Mouse (Mus musculus): ENCODE results near the gene Klre1. TPM values are rescaled to one million over a fixed set of nuclear protein-coding genes. Genes with fewer than 3 reads are reported as not detected.

Gene Klre1
- polyA plus RNA-seq, 1 experiment from 2014 or later: not detected

- no peak for DNase-seq (ENCODE audit: low spot score)
- ATAC-seq (replicated peaks; ENCODE audit: low FRiP score, low read depth): no peak
- no peak for TF ChIP-seq CTCF (IDR thresholded peaks at IDR 0.05; ENCODE audit: low read depth)
- Histone ChIP-seq H3K4me1 (replicated peaks; ENCODE audit: insufficient read depth, low read length) (no peaks in the 10 kb centered on the region), H3K9ac (ENCODE audit: low read depth, low read length) (no peak overlapping the region), H3K4me3 (replicated peaks; ENCODE audit: low read depth, low read length) (no peak overlapping the region), H3K36me3 (ENCODE audit: insufficient read depth, low read length) (peaks cover 5% of the 10 kb centered on the region; the same call in 1 of the 2 replicates), H3K27me3 (ENCODE audit: insufficient read depth, low read length) (no peaks in the 10 kb centered on the region), H3K27ac (no peak overlapping the region), H3K4me2 (ENCODE audit: low read length) (no peak overlapping the region), H3K9me3 (replicated peaks; ENCODE audit: low read length) (no peaks in the 10 kb centered on the region)
- 92% methylated on average over 2 of the region's 2 CpGs for WGBS
Observed at GRCm38 (mm10) chr6:129547277-129547676, 30.4 kb upstream of the Klre1 start.

GRCm38 (mm10) chr6:129548009-129548408, 29.7 kb upstream of the Klre1 start:
- no peaks in the 10 kb centered on the region for H3K4me1 ChIP-seq (replicated peaks; ENCODE audit: insufficient read depth, low read length)
- H3K4me2 ChIP-seq (ENCODE audit: low read length): no peak overlapping the region
- no peaks in the 10 kb centered on the region for H3K9me3 ChIP-seq (replicated peaks; ENCODE audit: low read length)
- H3K36me3 ChIP-seq (ENCODE audit: insufficient read depth, low read length): no peaks in the 10 kb centered on the region
- H3K27ac ChIP-seq: no peak overlapping the region
- 52% methylated on average over 3 of the region's 3 CpGs for WGBS
- no peak for ATAC-seq (replicated peaks; ENCODE audit: low FRiP score, low read depth)
- DNase-seq (ENCODE audit: low spot score): no peak
- no peak overlapping the region for H3K9ac ChIP-seq (ENCODE audit: low read depth, low read length)
- no peak overlapping the region for H3K4me3 ChIP-seq (replicated peaks; ENCODE audit: low read depth, low read length)
- no peaks in the 10 kb centered on the region for H3K27me3 ChIP-seq (ENCODE audit: insufficient read depth, low read length)
- no peak for TF ChIP-seq CTCF (IDR thresholded peaks at IDR 0.05; ENCODE audit: low read depth)

- H3K27ac ChIP-seq: no peak overlapping the region
- no peak overlapping the region for H3K9ac ChIP-seq (ENCODE audit: low read depth, low read length)
- H3K4me3 ChIP-seq (replicated peaks; ENCODE audit: low read depth, low read length): no peak overlapping the region
- no peaks in the 10 kb centered on the region for H3K36me3 ChIP-seq (ENCODE audit: insufficient read depth, low read length)
- DNase-seq (ENCODE audit: low spot score) (peak; percentile 76), ATAC-seq (replicated peaks; ENCODE audit: low FRiP score, low read depth) (peak; percentile 72)
- H3K4me1 ChIP-seq (replicated peaks; ENCODE audit: insufficient read depth, low read length): no peaks in the 10 kb centered on the region
- no peak overlapping the region for H3K4me2 ChIP-seq (ENCODE audit: low read length)
- H3K27me3 ChIP-seq (ENCODE audit: insufficient read depth, low read length): no peaks in the 10 kb centered on the region
- no peaks in the 10 kb centered on the region for H3K9me3 ChIP-seq (replicated peaks; ENCODE audit: low read length)
- TF ChIP-seq CTCF (IDR thresholded peaks at IDR 0.05; ENCODE audit: low read depth): no peak
Observed at GRCm38 (mm10) chr6:129557298-129558023, 20.2 kb upstream of the Klre1 start.

GRCm38 (mm10) chr6:129558946-129559640, 18.6 kb upstream of the Klre1 start:
- Histone ChIP-seq H3K27ac (no peak overlapping the region), H3K9me3 (replicated peaks; ENCODE audit: low read length) (no peaks in the 10 kb centered on the region), H3K9ac (ENCODE audit: low read depth, low read length) (no peak overlapping the region), H3K36me3 (ENCODE audit: insufficient read depth, low read length) (no peaks in the 10 kb centered on the region), H3K4me2 (ENCODE audit: low read length) (no peak overlapping the region), H3K4me3 (replicated peaks; ENCODE audit: low read depth, low read length) (no peak overlapping the region), H3K4me1 (replicated peaks; ENCODE audit: insufficient read depth, low read length) (no peaks in the 10 kb centered on the region), H3K27me3 (ENCODE audit: insufficient read depth, low read length) (no peaks in the 10 kb centered on the region)
- TF ChIP-seq CTCF (IDR thresholded peaks at IDR 0.05; ENCODE audit: low read depth): peak; percentile 98
- DNase-seq (ENCODE audit: low spot score) (peak; percentile 88), ATAC-seq (replicated peaks; ENCODE audit: low FRiP score, low read depth) (peak; percentile 73)
- WGBS: 12% methylated on average over 12 of the region's 12 CpGs

- ATAC-seq (replicated peaks; ENCODE audit: low FRiP score, low read depth): no peak
- no peak overlapping the region for H3K9ac ChIP-seq (ENCODE audit: low read depth, low read length)
- DNase-seq (ENCODE audit: low spot score): no peak
- H3K27me3 ChIP-seq (ENCODE audit: insufficient read depth, low read length): no peaks in the 10 kb centered on the region
- no peak for TF ChIP-seq CTCF (IDR thresholded peaks at IDR 0.05; ENCODE audit: low read depth)
- H3K36me3 ChIP-seq (ENCODE audit: insufficient read depth, low read length): no peaks in the 10 kb centered on the region
- no peaks in the 10 kb centered on the region for H3K4me1 ChIP-seq (replicated peaks; ENCODE audit: insufficient read depth, low read length)
- H3K9me3 ChIP-seq (replicated peaks; ENCODE audit: low read length): no peaks in the 10 kb centered on the region
- WGBS: 55% methylated on average over 4 of the region's 4 CpGs
- no peak overlapping the region for H3K4me2 ChIP-seq (ENCODE audit: low read length)
- H3K27ac ChIP-seq: no peak overlapping the region
- H3K4me3 ChIP-seq (replicated peaks; ENCODE audit: low read depth, low read length): no peak overlapping the region
Observed at GRCm38 (mm10) chr6:129559641-129560027, 18.1 kb upstream of the Klre1 start.

- WGBS: 80% methylated on average over 2 of the region's 2 CpGs
- H3K36me3 ChIP-seq (ENCODE audit: insufficient read depth, low read length): no peaks in the 10 kb centered on the region
- no peak overlapping the region for H3K9ac ChIP-seq (ENCODE audit: low read depth, low read length)
- H3K9me3 ChIP-seq (replicated peaks; ENCODE audit: low read length): no peaks in the 10 kb centered on the region
- H3K4me3 ChIP-seq (replicated peaks; ENCODE audit: low read depth, low read length): no peak overlapping the region
- no peaks in the 10 kb centered on the region for H3K27me3 ChIP-seq (ENCODE audit: insufficient read depth, low read length)
- DNase-seq (ENCODE audit: low spot score) (no peak), ATAC-seq (replicated peaks; ENCODE audit: low FRiP score, low read depth) (no peak)
- TF ChIP-seq CTCF (IDR thresholded peaks at IDR 0.05; ENCODE audit: low read depth): no peak
- H3K4me1 ChIP-seq (replicated peaks; ENCODE audit: insufficient read depth, low read length): no peaks in the 10 kb centered on the region
- no peak overlapping the region for H3K27ac ChIP-seq
- no peak overlapping the region for H3K4me2 ChIP-seq (ENCODE audit: low read length)
Observed at GRCm38 (mm10) chr6:129565257-129565656, 12.4 kb upstream of the Klre1 start.

Measured in kidney, postnatal 0 days (tissue).